Comparison of ENCODE assay signal across 18 mouse cellular contexts in genomic region chr5:66871521-66872050, GRCm38 (mm10).
DNase-seq lines count a peak whose midpoint lies in the region; ATAC-seq and TF ChIP-seq lines count a peak whose summit lies in the region.
"Had no signal": no experiment of that assay in that cellular context is flagged by ENCODE, and none has a peak within 500 bp of the region (broad histone marks: within the 10 kb centered on the region; RNA-seq: fewer than 3 reads in every experiment).

No protein-coding gene starts in this region.

- H3K27me3 ChIP-seq in heart, adult 2 months (ENCODE audit: control insufficient read depth, insufficient read depth, low read length), result no peaks in the 10 kb centered on the region
- H3K27me3 ChIP-seq in heart, embryonic 11.5 days (ENCODE audit: control insufficient read depth, insufficient read depth, low read length), result no peaks in the 10 kb centered on the region
- H3K27me3 ChIP-seq in midbrain, embryonic 10.5 days (ENCODE audit: low read depth, poor library complexity, severe bottlenecking), result no peaks in the 10 kb centered on the region
- H3K27me3 ChIP-seq: embryonic facial prominence, embryonic 12.5 days; forebrain, embryonic 15.5 days; heart, embryonic 15.5 days; hindbrain, embryonic 12.5 days had no signal

- no peak for ATAC-seq in heart, embryonic 11.5 days (replicated peaks; ENCODE audit: insufficient number of reproducible peaks, low FRiP score, low TSS enrichment)
- ATAC-seq in hematopoietic stem cell, adult 5-6 weeks (replicated peaks in 1 of 2; ENCODE audit: insufficient read depth in 1 of 2, low FRiP score in 2 of 2, low TSS enrichment in 1 of 2, low read depth in 1 of 2, poor library complexity in 2 of 2, severe bottlenecking in 2 of 2), result peak; percentile 25 to 62; a peak in 3 of 4 replicates
- ATAC-seq: forebrain, embryonic 15.5 days; hindbrain, embryonic 16.5 days; inflammation-experienced regulatory T-cells, adult 6 months; intestine, postnatal 0 days had no signal

- TF ChIP-seq EP300 in heart, adult 2 months (IDR thresholded peaks at IDR 0.05; ENCODE audit: insufficient read depth, low read depth, low read length), result no peak

- H3K79me2 ChIP-seq in heart, adult 2 months (replicated peaks; ENCODE audit: control insufficient read depth, insufficient read depth, low read length), result no peaks in the 10 kb centered on the region

- H3K9ac ChIP-seq in heart, adult 2 months (ENCODE audit: low read depth, low read length), result no peak overlapping the region
- no peak overlapping the region for H3K9ac ChIP-seq in heart, embryonic 11.5 days (ENCODE audit: low read depth, low read length)
- H3K9ac ChIP-seq: embryonic facial prominence, embryonic 12.5 days; forebrain, embryonic 15.5 days; heart, embryonic 15.5 days; hindbrain, embryonic 12.5 days had no signal

- no peak for TF ChIP-seq CTCF in heart, adult 2 months (IDR thresholded peaks at IDR 0.05)

- no peaks in the 10 kb centered on the region for H3K9me3 ChIP-seq in heart, embryonic 11.5 days (replicated peaks; ENCODE audit: control insufficient read depth, low read length)
- H3K9me3 ChIP-seq in midbrain, embryonic 10.5 days (replicated peaks), result no peaks in the 10 kb centered on the region
- H3K9me3 ChIP-seq: embryonic facial prominence, embryonic 12.5 days; forebrain, embryonic 15.5 days; heart, embryonic 15.5 days; hindbrain, embryonic 12.5 days had no signal

- 48% methylated on average over 11 of the region's 11 CpGs for WGBS in heart, adult 2 months
- 79% methylated on average over 11 of the region's 11 CpGs for WGBS in heart, embryonic 11.5 days (ENCODE audit: insufficient replicate concordance)
- 93% methylated on average over 11 of the region's 11 CpGs for WGBS in midbrain, embryonic 10.5 days

- H3K27ac ChIP-seq in heart, adult 2 months, result peak overlapping the region; percentile 77
- no peak overlapping the region for H3K27ac ChIP-seq in heart, embryonic 11.5 days (ENCODE audit: low read depth, low read length)
- H3K27ac ChIP-seq in midbrain, embryonic 10.5 days (replicated peaks), result no peak overlapping the region
- H3K27ac ChIP-seq: embryonic facial prominence, embryonic 12.5 days; forebrain, embryonic 15.5 days; heart, embryonic 15.5 days; hindbrain, embryonic 12.5 days had no signal

- TF ChIP-seq POLR2A in heart, adult 2 months (IDR thresholded peaks at IDR 0.05; ENCODE audit: insufficient read depth, low read depth, low read length), result no peak

- peak overlapping the region; percentile 11; the same call in 1 of the 2 replicates for H3K4me3 ChIP-seq in heart, adult 2 months
- H3K4me3 ChIP-seq in heart, embryonic 11.5 days (ENCODE audit: low read depth, low read length), result no peak overlapping the region
- H3K4me3 ChIP-seq in midbrain, embryonic 10.5 days, result no peak overlapping the region
- H3K4me3 ChIP-seq: embryonic facial prominence, embryonic 12.5 days; forebrain, embryonic 15.5 days; heart, embryonic 15.5 days; hindbrain, embryonic 12.5 days had no signal

- peaks cover 9% of the 10 kb centered on the region for H3K4me1 ChIP-seq in heart, adult 2 months (ENCODE audit: control insufficient read depth, insufficient read depth, low read length)
- no peaks in the 10 kb centered on the region for H3K4me1 ChIP-seq in heart, embryonic 11.5 days (ENCODE audit: control insufficient read depth, insufficient read depth, low read length)
- peaks cover 8% of the 10 kb centered on the region for H3K4me1 ChIP-seq in midbrain, embryonic 10.5 days
- H3K4me1 ChIP-seq: heart, embryonic 15.5 days had no signal

- intact Hi-C loops in heart, adult 2 months (cut with DNase I), result no loop called here
- intact Hi-C loops in heart, postnatal 25 days (cut with DNase I), result no loop called here

- DNase-seq in heart, adult 2 months, result no peak
- no peak for DNase-seq in heart, adult 8-10 months (ENCODE audit: low spot score)
- peak; percentile 20 for DNase-seq in heart, postnatal 25 days (ENCODE audit: low spot score)
- DNase-seq in midbrain, embryonic 10.5 days (ENCODE audit: low spot score), result no peak
- no peak for DNase-seq in frontal cortex, adult 2 months (ENCODE audit: extremely low spot score in 1 of 2, low spot score in 1 of 2)
- DNase-seq: adrenal gland, postnatal 10 days; cerebellum, adult 11 months; kidney, adult 8-10 months had no signal

- H3K36me3 ChIP-seq in heart, adult 2 months (ENCODE audit: control insufficient read depth, insufficient read depth, low read length), result peaks cover 17% of the 10 kb centered on the region
- no peaks in the 10 kb centered on the region for H3K36me3 ChIP-seq in heart, embryonic 11.5 days (ENCODE audit: control insufficient read depth, insufficient read depth, low read length)
- no peaks in the 10 kb centered on the region for H3K36me3 ChIP-seq in midbrain, embryonic 10.5 days
- H3K36me3 ChIP-seq: embryonic facial prominence, embryonic 12.5 days; forebrain, embryonic 15.5 days; G1E; heart, embryonic 15.5 days; hindbrain, embryonic 12.5 days had no signal

- H3K4me2 ChIP-seq in heart, embryonic 11.5 days, result no peak overlapping the region
- H3K4me2 ChIP-seq: embryonic facial prominence, embryonic 12.5 days; forebrain, embryonic 15.5 days; heart, embryonic 15.5 days; hindbrain, embryonic 12.5 days had no signal
